Mouse (Mus musculus) CD4-positive, CD25-positive, alpha-beta regulatory T cell, adult 2 months (primary cell): Measurements from ENCODE around the gene Stard5.

Experiments used
- DNase-seq: peaks from one replicate; pipeline ENCODE4 v3.0.0-alpha.2; 2012; ENCODE audit warnings: low read depth, low spot score

Gene Stard5

GRCm38 (mm10) chr7:83631828-83632681, at the start of gene Stard5:
Gene Stard5 (plus strand): TSS chr7:83631959.
- peak; percentile 95 for DNase-seq

- DNase-seq: no peak
These were observed 46.9 kb upstream of the Stard5 start, which contains the start of gene Tmc3 for GRCm38 (mm10) chr7:83584639-83585471. Gene Tmc3 (plus strand): TSS chr7:83584927.

- no peak for DNase-seq
These were observed 37.7 kb upstream of the Stard5 start for GRCm38 (mm10) chr7:83594056-83594455.

GRCm38 (mm10) chr7:83597063-83597462, 34.7 kb upstream of the Stard5 start:
- DNase-seq: peak; percentile 68

- no peak for DNase-seq
These were observed 32.5 kb upstream of the Stard5 start for GRCm38 (mm10) chr7:83598997-83599912.

- DNase-seq: peak; percentile 88
These were observed 31.9 kb upstream of the Stard5 start for GRCm38 (mm10) chr7:83599913-83600286.

- no peak for DNase-seq
These were observed 27.4 kb upstream of the Stard5 start for GRCm38 (mm10) chr7:83604180-83604944.

- DNase-seq: no peak
These were observed 25.0 kb upstream of the Stard5 start for GRCm38 (mm10) chr7:83606796-83607195.

- peak; percentile 76 for DNase-seq
These were observed 21.9 kb upstream of the Stard5 start for GRCm38 (mm10) chr7:83609891-83610290.

- DNase-seq: no peak
These were observed 19.9 kb upstream of the Stard5 start for GRCm38 (mm10) chr7:83611886-83612285.

GRCm38 (mm10) chr7:83615272-83615671, 16.5 kb upstream of the Stard5 start:
- DNase-seq: no peak

GRCm38 (mm10) chr7:83615815-83616214, 15.9 kb upstream of the Stard5 start:
- DNase-seq: peak; percentile 40

GRCm38 (mm10) chr7:83616268-83616667, 15.5 kb upstream of the Stard5 start:
- DNase-seq: no peak

- no peak for DNase-seq
These were observed 13.1 kb upstream of the Stard5 start for GRCm38 (mm10) chr7:83618709-83619108.

GRCm38 (mm10) chr7:83622582-83622981, 9.2 kb upstream of the Stard5 start:
- no peak for DNase-seq

GRCm38 (mm10) chr7:83624065-83624464, 7.7 kb upstream of the Stard5 start:
- no peak for DNase-seq

- no peak for DNase-seq
These were observed 5.1 kb upstream of the Stard5 start for GRCm38 (mm10) chr7:83626557-83627257.

GRCm38 (mm10) chr7:83627369-83627768, 4.4 kb upstream of the Stard5 start:
- DNase-seq: no peak

GRCm38 (mm10) chr7:83631073-83631827, 509 bp upstream of the Stard5 start:
- no peak for DNase-seq
